Mouse (Mus musculus) T-helper 1 cell (primary cell): ENCODE measurements around the gene 4933430I17Rik.

Experiments used
- in situ Hi-C: fragments of 300-600 bp; cut with MboI, MseI; formaldehyde crosslinking; loops from one replicate; pipeline ENCODE4 v1.15.1; 2025; ENCODE audit warnings: high pct_unique_total_duplicates

Gene 4933430I17Rik

DNA sequence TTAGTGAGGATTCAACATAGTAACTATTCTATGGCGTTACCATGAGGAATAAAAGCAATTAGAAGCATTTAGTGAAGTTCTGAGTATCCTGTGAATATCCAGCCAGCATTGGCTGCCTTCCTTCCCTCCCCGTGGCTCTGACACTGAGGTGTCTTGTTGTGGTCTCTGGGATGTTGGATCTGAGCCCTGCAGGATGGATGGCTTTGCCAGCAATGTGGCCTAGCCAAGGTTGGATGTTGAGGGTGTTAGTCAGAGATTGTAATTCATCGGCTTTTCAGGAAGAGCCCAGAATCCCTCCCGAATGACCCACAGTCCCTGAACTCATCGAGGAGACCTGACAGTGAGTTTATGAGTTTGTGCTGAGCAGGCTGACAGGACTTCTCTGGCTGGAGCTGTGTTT, 70.9 kb downstream of the 4933430I17Rik start:
- in situ Hi-C loops: loop anchor here (10.0 kb wide), 1 partner anchor 1169 kb away; no protein-coding TSS in a partner anchor
